Mouse (Mus musculus) lung, postnatal 25 days (tissue): ENCODE measurements at regions not wholly inside any gene's neighbourhood (a gene's known extent, or its start where the extent isn't known, plus 50 kb on each side); places are given as distances from the start of the nearest gene placed in this dataset.
"Not testable (repeated sequence)": the region's sequence is repeated elsewhere in the genome, so short reads cannot be mapped to it uniquely, and the experiment has no call there.

Source experiments
- DNase-seq: peaks from one replicate; pipeline ENCODE4 v3.0.0; 2022; ENCODE audit warnings: low spot score

GRCm38 (mm10) chr6:37696074-37696473, 166.1 kb downstream of the Akr1d1 start:
- no peak for DNase-seq

DNA sequence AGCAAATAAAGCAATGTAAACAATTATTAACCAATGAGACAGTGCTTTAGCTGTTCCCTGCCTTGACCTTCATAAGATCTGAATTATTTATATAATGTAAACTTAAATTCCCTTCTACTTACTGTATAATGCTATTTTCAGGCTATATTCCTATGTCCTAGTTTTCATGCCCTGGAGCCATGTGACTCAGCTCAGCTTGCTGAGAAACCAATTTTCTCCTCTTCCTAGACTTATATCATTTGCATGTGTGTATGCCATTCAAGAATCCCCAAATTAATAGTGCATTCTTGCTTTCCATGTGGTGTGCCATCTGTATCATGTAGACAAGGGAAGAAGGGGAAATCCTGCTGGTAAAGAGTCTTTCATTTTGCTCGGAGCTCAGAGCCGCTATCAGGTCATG, 166.7 kb upstream of the Trim24 start:
- no peak for DNase-seq

- DNase-seq, result peak; percentile 50
Measured at GRCm38 (mm10) chr6:37705733-37706145, 164.9 kb upstream of the Trim24 start.

GRCm38 (mm10) chr6:37707671-37708070, 162.9 kb upstream of the Trim24 start:
- DNase-seq, result not testable (repeated sequence)

GRCm38 (mm10) chr6:37711766-37712165, 158.8 kb upstream of the Trim24 start:
- no peak for DNase-seq

DNA sequence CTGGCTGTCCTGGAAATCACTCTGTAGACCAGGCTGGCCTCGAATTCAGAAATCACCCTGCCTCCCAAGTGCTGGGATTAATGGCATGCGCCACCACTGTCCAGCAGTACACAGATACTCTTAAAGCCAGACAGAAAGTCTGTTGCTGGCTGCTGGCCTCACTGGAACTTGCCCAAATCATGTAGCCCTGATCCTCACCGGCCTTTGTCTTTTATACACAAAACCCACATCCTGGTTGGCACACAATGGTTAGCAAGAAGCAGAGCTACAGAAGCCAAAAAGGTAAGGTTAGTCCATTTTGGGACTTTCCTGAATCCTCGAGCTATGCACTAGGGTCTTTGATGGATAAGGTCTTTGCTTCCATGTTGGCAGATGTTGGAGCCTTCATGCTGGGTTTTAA, 157.2 kb upstream of the Trim24 start:
- no peak for DNase-seq

GRCm38 (mm10) chr6:37714223-37714928, 156.2 kb upstream of the Trim24 start:
- peak; percentile 43 for DNase-seq

DNA sequence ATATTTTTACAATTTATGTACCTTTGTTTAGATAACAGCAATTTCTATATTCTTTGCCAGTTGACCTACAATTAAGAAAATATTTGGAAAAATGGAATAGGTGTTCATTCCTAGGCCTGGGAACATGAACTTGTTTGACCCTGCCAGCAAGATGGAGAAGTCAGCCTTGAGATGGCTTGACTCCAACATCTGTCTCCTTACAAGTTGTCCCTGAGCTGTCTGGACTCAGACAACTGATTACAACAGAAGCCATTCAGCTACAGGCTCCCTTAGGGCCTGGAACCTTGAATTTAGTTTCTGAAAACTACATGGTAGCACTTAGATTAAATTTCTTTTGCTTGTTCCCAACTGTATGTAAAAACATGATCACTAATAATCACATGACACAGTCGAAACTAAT, 148.9 kb upstream of the Trim24 start:
- DNase-seq, result no peak

GRCm38 (mm10) chr6:37723337-37723736, 147.3 kb upstream of the Trim24 start:
- peak; percentile 72 for DNase-seq

DNA sequence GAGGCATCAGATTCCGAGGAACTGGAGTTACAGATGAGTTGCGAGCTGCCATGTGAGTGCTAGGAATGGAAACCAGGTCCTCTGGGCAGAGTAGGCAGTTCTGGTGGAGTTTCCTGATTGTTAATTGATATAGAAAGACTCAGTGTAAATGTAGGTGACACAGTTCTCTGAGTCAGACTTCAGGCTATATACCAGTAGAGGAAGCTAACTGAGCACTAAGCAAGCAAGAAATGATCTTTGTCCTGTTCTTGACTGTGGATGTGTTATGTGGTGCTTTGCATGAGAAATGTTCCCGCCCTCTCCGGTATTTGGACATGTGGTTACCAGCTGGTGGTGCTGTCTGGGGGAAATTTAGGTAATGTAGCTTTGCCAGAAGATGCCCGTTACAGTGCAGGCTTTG, 146.4 kb upstream of the Trim24 start:
- no peak for DNase-seq

- no peak for DNase-seq
Measured at GRCm38 (mm10) chr6:37728621-37729020, 142.0 kb upstream of the Trim24 start.

GRCm38 (mm10) chr6:37729165-37729564, 141.4 kb upstream of the Trim24 start:
- DNase-seq, result no peak

- DNase-seq, result no peak
Measured at GRCm38 (mm10) chr6:37730500-37731239, 139.9 kb upstream of the Trim24 start.

DNA sequence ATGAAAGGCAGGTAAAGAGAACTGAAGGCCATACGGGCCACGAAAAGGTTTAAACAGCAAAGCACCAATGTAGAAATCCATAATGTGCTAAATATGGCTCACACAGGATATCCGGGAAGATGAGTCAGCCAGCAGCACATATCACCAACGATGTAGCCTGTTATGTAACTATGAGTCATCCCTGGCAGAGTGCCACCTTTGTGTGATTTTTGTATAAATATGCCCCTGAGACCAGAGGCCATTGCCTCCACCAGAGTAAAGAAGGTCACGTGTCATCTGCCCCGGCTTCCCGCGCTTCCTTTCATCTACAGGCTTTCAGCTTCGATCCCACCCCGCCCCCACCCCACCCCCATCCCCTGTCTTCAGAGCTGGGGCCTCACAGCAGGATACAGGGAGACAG, 138.2 kb upstream of the Trim24 start:
- peak; percentile 92 for DNase-seq

- peak; percentile 61 for DNase-seq
Measured at GRCm38 (mm10) chr6:37735288-37735961, 135.2 kb upstream of the Trim24 start.

DNA sequence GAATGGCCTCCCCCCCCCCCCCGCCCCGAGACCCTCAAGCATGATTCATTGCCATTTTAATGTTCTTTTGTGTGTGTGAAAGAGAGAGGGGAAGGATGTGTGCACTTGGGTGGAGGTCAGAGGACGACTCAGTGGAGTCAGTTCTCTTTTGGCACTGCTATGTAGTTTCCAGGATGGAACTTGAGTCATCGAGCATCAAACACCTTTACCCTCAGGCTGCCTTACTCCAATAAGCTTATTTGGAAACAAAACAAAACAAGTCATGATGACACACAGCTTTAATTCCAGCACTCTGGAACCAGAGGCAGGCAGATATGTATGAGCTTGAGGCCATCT, 134.7 kb upstream of the Trim24 start:
- DNase-seq, result peak; percentile 17

- DNase-seq, result peak; percentile 34
Measured at GRCm38 (mm10) chr6:37740982-37741889, 129.4 kb upstream of the Trim24 start.

- DNase-seq, result not testable (repeated sequence)
Measured at GRCm38 (mm10) chr6:37741916-37742315, 128.7 kb upstream of the Trim24 start.

DNA sequence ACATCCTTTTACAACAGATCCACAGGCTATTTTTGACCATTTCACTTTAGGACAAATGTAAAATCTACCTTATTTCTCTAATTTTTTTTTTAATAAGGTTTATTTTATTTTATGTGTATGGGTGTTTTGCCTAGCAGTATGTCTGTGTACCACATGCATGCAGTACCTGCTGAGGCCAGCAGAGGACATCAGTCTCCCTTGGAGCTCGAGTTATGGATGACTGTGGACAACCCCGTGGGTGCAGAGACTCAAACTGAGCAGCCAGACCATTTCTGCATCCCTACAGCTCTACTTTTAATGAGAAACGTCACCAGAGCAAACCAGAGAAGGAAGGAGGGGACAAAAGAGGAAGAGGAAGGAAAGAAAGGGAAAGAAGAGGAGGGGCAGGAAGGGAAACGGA, 125.9 kb upstream of the Trim24 start:
- no peak for DNase-seq

DNA sequence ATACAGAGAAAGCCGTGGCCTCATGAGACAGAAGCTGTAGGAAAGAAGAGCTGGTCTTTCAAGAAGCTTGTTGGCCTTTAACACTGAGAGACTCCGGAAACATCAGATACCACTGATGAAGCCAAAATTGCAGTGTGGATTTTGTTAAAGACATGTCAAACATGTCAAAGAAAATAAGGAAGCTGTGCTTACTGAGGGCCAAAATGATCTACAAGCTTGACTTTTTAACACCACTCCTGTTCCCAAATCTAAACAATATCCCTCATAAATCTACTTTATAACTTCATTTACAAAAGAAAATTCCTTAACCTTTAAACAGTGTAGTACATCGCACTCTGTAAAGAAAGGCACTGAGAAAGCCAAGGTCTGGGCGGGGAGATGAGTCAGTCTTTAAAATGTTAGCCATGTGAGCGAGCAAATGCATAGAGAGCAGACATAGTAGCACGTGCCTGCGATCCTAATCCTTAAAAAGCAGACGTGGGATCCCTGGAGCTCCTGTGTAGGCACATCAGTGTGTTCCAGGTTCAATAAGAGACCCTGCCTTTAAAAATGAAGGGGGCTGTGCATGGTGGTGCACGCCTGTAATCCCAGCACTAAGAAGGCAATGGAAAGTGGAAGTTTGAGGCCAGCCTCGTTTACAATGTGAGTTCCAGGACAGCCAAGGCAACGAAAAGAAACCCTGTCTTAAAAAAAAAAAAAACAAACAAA, 125.1 kb upstream of the Trim24 start:
- no peak for DNase-seq

GRCm38 (mm10) chr6:37747793-37748192, 122.8 kb upstream of the Trim24 start:
- DNase-seq, result not testable (repeated sequence)
